Mouse (Mus musculus): ENCODE data around the gene Csmd2. TPM values are rescaled to one million over a fixed set of nuclear protein-coding genes. Genes with fewer than 3 reads are reported as not detected.
A peak's percentile ranks its signal among the peaks of the same experiment; 100 is the strongest.

The Csmd2 gene
- polyA plus RNA-seq, 1 experiment from 2014 or later = 0.18 TPM

DNA sequence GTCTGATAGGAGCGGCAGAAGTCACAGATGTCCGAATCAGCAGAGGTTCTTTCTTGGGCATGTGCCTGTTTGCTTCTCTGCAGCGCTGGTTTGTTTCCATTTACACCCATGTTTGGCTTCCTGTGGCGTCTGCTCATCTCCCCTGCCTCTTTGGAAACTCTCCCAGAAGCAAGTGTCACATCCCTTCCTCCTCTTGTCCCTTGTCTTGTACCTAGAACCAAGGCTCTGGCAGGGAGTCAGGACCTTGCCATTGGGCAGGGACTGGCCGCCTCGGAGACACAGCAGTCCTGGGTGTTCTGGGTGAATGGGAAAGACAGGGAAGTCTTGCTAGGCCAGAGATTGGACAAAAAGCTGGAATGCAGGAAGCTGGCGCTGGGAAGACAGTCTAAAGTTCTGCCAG lies 410.1 kb downstream of the Csmd2 start:
- Histone ChIP-seq H3K9me3 (ENCODE audit: control insufficient read depth, low read length) (no peaks in the 10 kb centered on the region), H3K4me1 (replicated peaks; ENCODE audit: control insufficient read depth, insufficient read depth, low read length) (peaks cover 9% of the 10 kb centered on the region; the same call in 1 of the 2 replicates), H3K27ac (ENCODE audit: low read depth) (no peak overlapping the region), H3K4me2 (ENCODE audit: low read length) (no peak overlapping the region), H3K36me3 (ENCODE audit: control insufficient read depth, insufficient read depth, low read length) (no peaks in the 10 kb centered on the region), H3K4me3 (ENCODE audit: low read depth, low read length) (no peak overlapping the region), H3K9ac (ENCODE audit: low read length) (no peak overlapping the region), H3K27me3 (replicated peaks; ENCODE audit: control insufficient read depth, insufficient read depth, low read length) (no peaks in the 10 kb centered on the region)
- WGBS = 46% methylated on average over 7 of the region's 7 CpGs
- no peak for DNase-seq (ENCODE audit: low spot score)
- ATAC-seq (replicated peaks; ENCODE audit: low FRiP score, low TSS enrichment, low read depth) = no peak

DNA sequence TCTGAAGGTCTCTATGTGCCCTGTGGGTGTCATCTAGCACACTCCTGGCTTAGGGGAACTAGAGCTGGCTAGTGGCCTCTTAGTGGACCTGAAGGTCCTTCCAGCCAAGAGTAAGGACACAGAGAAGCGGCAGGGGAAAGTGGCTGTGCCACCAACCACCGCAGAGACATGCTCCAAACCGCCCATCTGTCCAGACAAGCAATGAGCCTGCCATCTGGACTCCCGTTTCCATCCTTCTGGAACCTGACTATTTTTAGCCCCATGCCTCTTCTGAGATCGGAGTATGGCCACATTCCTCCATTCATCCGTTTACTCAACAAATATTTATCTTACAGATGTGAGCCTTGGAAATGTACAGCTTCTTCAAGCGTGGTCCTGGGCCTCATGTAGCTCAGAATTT lies 411.3 kb downstream of the Csmd2 start:
- no peaks in the 10 kb centered on the region for H3K9me3 ChIP-seq (ENCODE audit: control insufficient read depth, low read length)
- H3K36me3 ChIP-seq (ENCODE audit: control insufficient read depth, insufficient read depth, low read length) = no peaks in the 10 kb centered on the region
- ATAC-seq (replicated peaks; ENCODE audit: low FRiP score, low TSS enrichment, low read depth) (no peak), DNase-seq (ENCODE audit: low spot score) (no peak)
- H3K27ac ChIP-seq (ENCODE audit: low read depth) = 0 out of 2 replicates have a peak overlapping the region, but pooled peaks have one; percentile 6
- no peaks in the 10 kb centered on the region for H3K27me3 ChIP-seq (replicated peaks; ENCODE audit: control insufficient read depth, insufficient read depth, low read length)
- no peak overlapping the region for H3K4me2 ChIP-seq (ENCODE audit: low read length)
- H3K4me1 ChIP-seq (replicated peaks; ENCODE audit: control insufficient read depth, insufficient read depth, low read length) = peaks cover 9% of the 10 kb centered on the region; the same call in 1 of the 2 replicates
- WGBS = 33% methylated on average over 7 of the region's 7 CpGs
- H3K9ac ChIP-seq (ENCODE audit: low read length) = no peak overlapping the region
- no peak overlapping the region for H3K4me3 ChIP-seq (ENCODE audit: low read depth, low read length)

DNA sequence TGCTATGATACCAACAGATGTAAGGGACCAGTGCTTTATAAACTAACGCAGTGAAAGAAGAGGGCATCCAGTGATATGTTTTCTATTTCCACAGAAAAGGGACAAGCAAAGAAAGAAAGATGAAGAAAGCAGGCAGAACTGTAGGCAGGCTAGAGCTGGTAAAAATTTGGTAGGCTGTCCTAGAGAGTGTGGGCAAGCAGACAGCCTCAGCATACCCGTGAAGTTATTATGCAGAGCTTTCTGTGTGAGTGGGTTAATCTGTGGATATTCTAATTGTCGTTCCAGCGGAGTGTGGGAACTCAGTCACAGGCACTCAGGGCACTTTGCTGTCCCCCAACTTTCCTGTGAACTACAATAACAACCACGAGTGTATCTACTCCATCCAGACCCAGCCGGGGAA lies 412.4 kb downstream of the Csmd2 start:
- no peaks in the 10 kb centered on the region for H3K27me3 ChIP-seq (replicated peaks; ENCODE audit: control insufficient read depth, insufficient read depth, low read length)
- peaks cover 9% of the 10 kb centered on the region; the same call in 1 of the 2 replicates for H3K4me1 ChIP-seq (replicated peaks; ENCODE audit: control insufficient read depth, insufficient read depth, low read length)
- WGBS = 78% methylated on average over 6 of the region's 6 CpGs
- H3K27ac ChIP-seq (ENCODE audit: low read depth) = no peak overlapping the region
- no peak for ATAC-seq (replicated peaks; ENCODE audit: low FRiP score, low TSS enrichment, low read depth)
- no peaks in the 10 kb centered on the region for H3K36me3 ChIP-seq (ENCODE audit: control insufficient read depth, insufficient read depth, low read length)
- H3K4me2 ChIP-seq (ENCODE audit: low read length) = no peak overlapping the region
- DNase-seq (ENCODE audit: low spot score) = no peak
- no peaks in the 10 kb centered on the region for H3K9me3 ChIP-seq (ENCODE audit: control insufficient read depth, low read length)
- H3K9ac ChIP-seq (ENCODE audit: low read length) = no peak overlapping the region
- no peak overlapping the region for H3K4me3 ChIP-seq (ENCODE audit: low read depth, low read length)

DNA sequence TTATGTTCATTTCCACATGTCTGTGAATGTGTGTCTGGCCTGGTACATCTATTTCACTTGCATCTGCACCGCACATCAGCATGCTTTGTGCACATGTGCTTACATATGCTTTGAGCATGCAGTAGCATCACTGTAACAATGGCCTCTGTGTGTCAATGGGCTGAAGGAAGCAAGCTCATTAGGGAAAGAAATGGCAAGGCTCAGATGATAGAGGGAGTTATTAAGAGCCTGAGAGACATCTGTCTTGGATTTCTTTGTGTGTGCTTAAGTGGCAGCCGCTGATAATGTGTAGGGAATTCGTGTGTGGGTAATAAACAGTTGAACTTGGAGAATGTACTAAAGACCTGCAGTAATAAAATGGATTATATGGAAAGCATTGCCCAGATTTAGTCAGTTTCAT lies 413.9 kb downstream of the Csmd2 start:
- ATAC-seq (replicated peaks; ENCODE audit: low FRiP score, low TSS enrichment, low read depth) (no peak), DNase-seq (ENCODE audit: low spot score) (no peak)
- Histone ChIP-seq H3K4me1 (replicated peaks; ENCODE audit: control insufficient read depth, insufficient read depth, low read length) (peaks cover 9% of the 10 kb centered on the region; the same call in 1 of the 2 replicates), H3K9ac (ENCODE audit: low read length) (no peak overlapping the region), H3K4me2 (ENCODE audit: low read length) (no peak overlapping the region), H3K36me3 (ENCODE audit: control insufficient read depth, insufficient read depth, low read length) (no peaks in the 10 kb centered on the region), H3K27me3 (replicated peaks; ENCODE audit: control insufficient read depth, insufficient read depth, low read length) (no peaks in the 10 kb centered on the region), H3K4me3 (ENCODE audit: low read depth, low read length) (no peak overlapping the region), H3K27ac (ENCODE audit: low read depth) (no peak overlapping the region), H3K9me3 (ENCODE audit: control insufficient read depth, low read length) (no peaks in the 10 kb centered on the region; the same call in 1 of the 2 replicates)
- 71% methylated on average over 3 of the region's 3 CpGs for WGBS

- Histone ChIP-seq H3K27me3 (replicated peaks; ENCODE audit: control insufficient read depth, insufficient read depth, low read length) (no peaks in the 10 kb centered on the region), H3K9ac (ENCODE audit: low read length) (no peak overlapping the region), H3K27ac (ENCODE audit: low read depth) (no peak overlapping the region), H3K4me3 (ENCODE audit: low read depth, low read length) (no peak overlapping the region), H3K9me3 (ENCODE audit: control insufficient read depth, low read length) (no peaks in the 10 kb centered on the region; the same call in 1 of the 2 replicates), H3K4me1 (replicated peaks; ENCODE audit: control insufficient read depth, insufficient read depth, low read length) (peaks cover 9% of the 10 kb centered on the region; the same call in 1 of the 2 replicates), H3K36me3 (ENCODE audit: control insufficient read depth, insufficient read depth, low read length) (no peaks in the 10 kb centered on the region), H3K4me2 (ENCODE audit: low read length) (no peak overlapping the region)
- DNase-seq (ENCODE audit: low spot score) (no peak), ATAC-seq (replicated peaks; ENCODE audit: low FRiP score, low TSS enrichment, low read depth) (no peak)
- WGBS = 74% methylated on average over 1 of the region's 1 CpGs
These were observed 415.0 kb downstream of the Csmd2 start for GRCm38 (mm10) chr4:128402706-128403105.

DNA sequence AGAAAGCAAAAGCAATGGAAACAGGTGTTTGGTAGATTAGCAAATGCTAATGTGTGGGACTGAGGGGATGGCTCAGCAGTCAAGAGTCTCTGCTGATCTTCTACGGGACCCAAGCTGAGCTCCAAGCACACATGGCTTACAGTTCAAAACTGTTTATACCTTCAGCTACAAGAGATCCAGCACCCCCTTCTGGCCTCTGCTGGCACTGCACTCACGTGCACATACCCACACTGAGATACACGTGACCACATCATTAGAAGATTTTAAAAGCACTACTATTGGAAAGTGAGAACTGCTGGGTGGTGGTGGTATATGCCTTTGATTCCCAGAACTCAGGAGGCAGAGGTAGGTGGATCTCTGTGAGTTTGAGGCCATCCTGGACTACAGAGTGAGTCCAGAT lies 417.9 kb downstream of the Csmd2 start:
- H3K36me3 ChIP-seq (ENCODE audit: control insufficient read depth, insufficient read depth, low read length) = no peaks in the 10 kb centered on the region
- H3K4me3 ChIP-seq (ENCODE audit: low read depth, low read length) = no peak overlapping the region
- no peaks in the 10 kb centered on the region for H3K4me1 ChIP-seq (replicated peaks; ENCODE audit: control insufficient read depth, insufficient read depth, low read length)
- H3K27me3 ChIP-seq (replicated peaks; ENCODE audit: control insufficient read depth, insufficient read depth, low read length) = no peaks in the 10 kb centered on the region
- ATAC-seq (replicated peaks; ENCODE audit: low FRiP score, low TSS enrichment, low read depth) (no peak), DNase-seq (ENCODE audit: low spot score) (no peak)
- H3K9me3 ChIP-seq (ENCODE audit: control insufficient read depth, low read length) = no peaks in the 10 kb centered on the region; the same call in 1 of the 2 replicates
- H3K9ac ChIP-seq (ENCODE audit: low read length) = no peak overlapping the region
- no peak overlapping the region for H3K4me2 ChIP-seq (ENCODE audit: low read length)
- no peak overlapping the region for H3K27ac ChIP-seq (ENCODE audit: low read depth)
- 92% methylated on average over 3 of the region's 3 CpGs for WGBS

- H3K4me2 ChIP-seq (ENCODE audit: low read length) = no peak overlapping the region
- H3K9ac ChIP-seq (ENCODE audit: low read length) = no peak overlapping the region
- DNase-seq (ENCODE audit: low spot score) (no peak), ATAC-seq (replicated peaks; ENCODE audit: low FRiP score, low TSS enrichment, low read depth) (no peak)
- H3K4me3 ChIP-seq (ENCODE audit: low read depth, low read length) = no peak overlapping the region
- H3K4me1 ChIP-seq (replicated peaks; ENCODE audit: control insufficient read depth, insufficient read depth, low read length) = no peaks in the 10 kb centered on the region
- WGBS = 66% methylated on average over 9 of the region's 9 CpGs
- H3K36me3 ChIP-seq (ENCODE audit: control insufficient read depth, insufficient read depth, low read length) = no peaks in the 10 kb centered on the region
- H3K27me3 ChIP-seq (replicated peaks; ENCODE audit: control insufficient read depth, insufficient read depth, low read length) = no peaks in the 10 kb centered on the region
- H3K9me3 ChIP-seq (ENCODE audit: control insufficient read depth, low read length) = no peaks in the 10 kb centered on the region; the same call in 1 of the 2 replicates
- H3K27ac ChIP-seq (ENCODE audit: low read depth) = no peak overlapping the region
These were observed 419.6 kb downstream of the Csmd2 start for GRCm38 (mm10) chr4:128407084-128407845.

- DNase-seq (ENCODE audit: low spot score) (no peak), ATAC-seq (replicated peaks; ENCODE audit: low FRiP score, low TSS enrichment, low read depth) (no peak)
- 80% methylated on average over 7 of the region's 7 CpGs for WGBS
- no peaks in the 10 kb centered on the region for H3K27me3 ChIP-seq (replicated peaks; ENCODE audit: control insufficient read depth, insufficient read depth, low read length)
- H3K36me3 ChIP-seq (ENCODE audit: control insufficient read depth, insufficient read depth, low read length) = no peaks in the 10 kb centered on the region
- H3K9me3 ChIP-seq (ENCODE audit: control insufficient read depth, low read length) = no peaks in the 10 kb centered on the region
- H3K27ac ChIP-seq (ENCODE audit: low read depth) = no peak overlapping the region
- H3K4me1 ChIP-seq (replicated peaks; ENCODE audit: control insufficient read depth, insufficient read depth, low read length) = no peaks in the 10 kb centered on the region
- H3K9ac ChIP-seq (ENCODE audit: low read length) = no peak overlapping the region
- H3K4me3 ChIP-seq (ENCODE audit: low read depth, low read length) = no peak overlapping the region
- H3K4me2 ChIP-seq (ENCODE audit: low read length) = no peak overlapping the region
These were observed 424.4 kb downstream of the Csmd2 start for GRCm38 (mm10) chr4:128411941-128412630.

Measured in intestine, embryonic 14.5 days (tissue).